ENCODE assay signal across 14 mouse cellular contexts in genomic region chr11:113903131-113903860, GRCm38 (mm10).
DNase-seq lines count a peak whose midpoint lies in the region; ATAC-seq lines count a peak whose summit lies in the region.
"Had no signal": no experiment of that assay in that cellular context is flagged by ENCODE, and none has a peak within 500 bp of the region (broad histone marks: within the 10 kb centered on the region; RNA-seq: fewer than 3 reads in every experiment).

No protein-coding gene starts in this region.

- H3K27me3 ChIP-seq in midbrain, embryonic 10.5 days (ENCODE audit: low read depth, poor library complexity, severe bottlenecking) = peaks cover 38% of the 10 kb centered on the region
- no peaks in the 10 kb centered on the region for H3K27me3 ChIP-seq in forebrain, embryonic 16.5 days (replicated peaks; ENCODE audit: control insufficient read depth, insufficient read depth, low read length)
- H3K27me3 ChIP-seq: CH12.LX; hindbrain, embryonic 15.5 days; kidney, embryonic 15.5 days had no signal

- 0 out of 2 replicates have a peak, but pooled peaks cover 2% of the 10 kb centered on the region for H3K36me3 ChIP-seq in midbrain, embryonic 10.5 days
- no peaks in the 10 kb centered on the region for H3K36me3 ChIP-seq in forebrain, embryonic 16.5 days (ENCODE audit: control insufficient read depth, insufficient read depth)
- H3K36me3 ChIP-seq: hindbrain, embryonic 15.5 days; kidney, embryonic 15.5 days had no signal

- H3K4me1 ChIP-seq in midbrain, embryonic 10.5 days = peaks cover 37% of the 10 kb centered on the region
- no peaks in the 10 kb centered on the region for H3K4me1 ChIP-seq in forebrain, embryonic 16.5 days (replicated peaks; ENCODE audit: control insufficient read depth, insufficient read depth, low read length)
- H3K4me1 ChIP-seq: hindbrain, embryonic 15.5 days; kidney, embryonic 15.5 days had no signal

- no peak overlapping the region for H3K27ac ChIP-seq in midbrain, embryonic 10.5 days (replicated peaks)
- no peak overlapping the region for H3K27ac ChIP-seq in forebrain, embryonic 16.5 days (ENCODE audit: low read length)
- H3K27ac ChIP-seq: hindbrain, embryonic 15.5 days; kidney, embryonic 15.5 days had no signal

- WGBS in midbrain, embryonic 10.5 days = 80% methylated on average over 16 of the region's 16 CpGs
- 75% methylated on average over 16 of the region's 16 CpGs for WGBS in forebrain, embryonic 16.5 days

- DNase-seq in frontal cortex, postnatal 14 days (ENCODE audit: low spot score in 2 of 2) = no peak
- DNase-seq in testis, postnatal 10 days (ENCODE audit: low spot score) = peak; percentile 46
- DNase-seq in testis, postnatal 14 days (ENCODE audit: low spot score) = no peak
- DNase-seq in cerebellum, postnatal 36 days = peak; percentile 42 to 54
- no peak for DNase-seq in midbrain, embryonic 10.5 days (ENCODE audit: low spot score)
- DNase-seq in retina, embryonic 14.5 days (ENCODE audit: low spot score) = no peak
- DNase-seq: adrenal gland, postnatal 10 days; heart, adult 11 months; lung, adult 2 months had no signal

- no peak overlapping the region for H3K4me3 ChIP-seq in midbrain, embryonic 10.5 days
- H3K4me3 ChIP-seq in forebrain, embryonic 16.5 days (replicated peaks; ENCODE audit: low read length) = no peak overlapping the region
- H3K4me3 ChIP-seq: hindbrain, embryonic 15.5 days; kidney, embryonic 15.5 days had no signal

- H3K9me3 ChIP-seq in midbrain, embryonic 10.5 days (replicated peaks) = no peaks in the 10 kb centered on the region
- H3K9me3 ChIP-seq in forebrain, embryonic 16.5 days (ENCODE audit: control insufficient read depth, low read length) = no peaks in the 10 kb centered on the region
- H3K9me3 ChIP-seq: hindbrain, embryonic 15.5 days; kidney, embryonic 15.5 days had no signal

- H3K9ac ChIP-seq in forebrain, embryonic 16.5 days (replicated peaks; ENCODE audit: low read depth, low read length) = no peak overlapping the region
- H3K9ac ChIP-seq: hindbrain, embryonic 15.5 days; kidney, embryonic 15.5 days had no signal

- ATAC-seq in frontal cortex, adult (ENCODE audit: low TSS enrichment) = peak; percentile 47; the same call in 1 of the 2 replicates
- no peak for ATAC-seq in forebrain, embryonic 16.5 days

- H3K4me2 ChIP-seq in forebrain, embryonic 16.5 days (ENCODE audit: low read length) = no peak overlapping the region
- H3K4me2 ChIP-seq: hindbrain, embryonic 15.5 days; kidney, embryonic 15.5 days had no signal

Comparison
In these comparisons a context has a peak if more than half of its experiments do, and no peak if none do; other contexts are left out.
1. DNase-seq: peak in testis, postnatal 10 days (single experiment) and cerebellum, postnatal 36 days (2 of 2); none in frontal cortex, postnatal 14 days (0 of 2), testis, postnatal 14 days (single experiment), midbrain, embryonic 10.5 days (single experiment) and retina, embryonic 14.5 days (single experiment).